Mouse (Mus musculus) 3T3-L1 (cell line): ENCODE results near the gene Fry.
A peak's percentile ranks its signal among the peaks of the same experiment; 100 is the strongest.

Experiments
- DNase-seq: peaks from one replicate; pipeline ENCODE4 v3.0.0-alpha.2; 2015; ENCODE audit warnings: low read depth, low spot score

Fry gene

GRCm38 (mm10) chr5:150332810-150333209, 214.4 kb downstream of the Fry start:
- no peak for DNase-seq

GRCm38 (mm10) chr5:150333328-150333731, 214.9 kb downstream of the Fry start:
- DNase-seq: no peak

GRCm38 (mm10) chr5:150336451-150336850, 218.0 kb downstream of the Fry start:
- DNase-seq: no peak

- no peak for DNase-seq
Measured at GRCm38 (mm10) chr5:150337696-150338095, 219.3 kb downstream of the Fry start.

- DNase-seq: no peak
Measured at GRCm38 (mm10) chr5:150340944-150341343, 222.5 kb downstream of the Fry start.

- DNase-seq: no peak
Measured at GRCm38 (mm10) chr5:150342139-150342538, 223.7 kb downstream of the Fry start.

GRCm38 (mm10) chr5:150345946-150346345, 227.5 kb downstream of the Fry start:
- no peak for DNase-seq

- no peak for DNase-seq
Measured at GRCm38 (mm10) chr5:150346378-150346777, 227.9 kb downstream of the Fry start.

- no peak for DNase-seq
Measured at GRCm38 (mm10) chr5:150347845-150348244, 229.4 kb downstream of the Fry start.

GRCm38 (mm10) chr5:150348302-150348701, 229.9 kb downstream of the Fry start:
- no peak for DNase-seq

- peak; percentile 9 for DNase-seq
Measured at GRCm38 (mm10) chr5:150351191-150351590, 232.7 kb downstream of the Fry start.

- no peak for DNase-seq
Measured at GRCm38 (mm10) chr5:150358671-150359070, 240.2 kb downstream of the Fry start.

GRCm38 (mm10) chr5:150362241-150362640, 243.8 kb downstream of the Fry start:
- DNase-seq: no peak

GRCm38 (mm10) chr5:150364621-150365020, 246.2 kb downstream of the Fry start:
- no peak for DNase-seq

- DNase-seq: peak; percentile 15
Measured at GRCm38 (mm10) chr5:150367027-150367426, 248.6 kb downstream of the Fry start.

GRCm38 (mm10) chr5:150370291-150370690, 251.8 kb downstream of the Fry start:
- DNase-seq: no peak

- no peak for DNase-seq
Measured at GRCm38 (mm10) chr5:150370895-150371294, 252.4 kb downstream of the Fry start.

- DNase-seq: no peak
Measured at GRCm38 (mm10) chr5:150372956-150373355, 254.5 kb downstream of the Fry start.

- no peak for DNase-seq
Measured at GRCm38 (mm10) chr5:150374778-150375559, 256.5 kb downstream of the Fry start.

GRCm38 (mm10) chr5:150378586-150378985, 260.1 kb downstream of the Fry start:
- DNase-seq: no peak

- no peak for DNase-seq
Measured at GRCm38 (mm10) chr5:150380767-150381166, 262.3 kb downstream of the Fry start.

GRCm38 (mm10) chr5:150382411-150382810, 264.0 kb downstream of the Fry start:
- no peak for DNase-seq
